Mouse (Mus musculus) skeletal muscle tissue, postnatal 0 days (tissue): ENCODE measurements around the gene 1700020N01Rik. TPM values are rescaled to one million over a fixed set of nuclear protein-coding genes. Genes with fewer than 3 reads are reported as not detected.

Source experiments
- polyA plus RNA-seq: library from polyadenylated mRNA; unstranded; fragments of >200 nt; fragmentation: Nextera tagmentation; extraction: Ambion mirVana; gene quantifications from 2 replicates; pipeline ENCODE4 v1.2.1, GENCODE M21; 2015

The 1700020N01Rik gene
- polyA plus RNA-seq: not detected in 2 replicates

GRCm38 (mm10) chr10:21592896-21593380, at the start of gene 1700020N01Rik:
Gene 1700020N01Rik (plus strand): TSS chr10:21593145.

Other genes starting within 250 kb of the 1700020N01Rik start
- gene Aldh8a1, start 215.9 kb upstream of the 1700020N01Rik start, polyA plus RNA-seq: 0.06 TPM in 2 replicates